Mouse (Mus musculus): ENCODE data around the gene D1Ertd622e. TPM values are rescaled to one million over a fixed set of nuclear protein-coding genes. Genes with fewer than 3 reads are reported as not detected.

Gene D1Ertd622e
- polyA plus RNA-seq, 1 experiment from 2014 or later = 61.2 TPM

- H3K36me3 ChIP-seq (ENCODE audit: control insufficient read depth, insufficient read depth, low read length) = no peaks in the 10 kb centered on the region
- H3K4me3 ChIP-seq (ENCODE audit: low read depth, low read length) = no peak overlapping the region
- no peak overlapping the region for H3K4me2 ChIP-seq (ENCODE audit: low read length)
- ATAC-seq (no peak), DNase-seq (ENCODE audit: low spot score) (no peak)
- H3K9me3 ChIP-seq (replicated peaks; ENCODE audit: control insufficient read depth, low read length) = no peaks in the 10 kb centered on the region
- H3K9ac ChIP-seq (ENCODE audit: low read length) = no peak overlapping the region
- peaks cover 8% of the 10 kb centered on the region for H3K4me1 ChIP-seq (ENCODE audit: control insufficient read depth, insufficient read depth, low read length)
- no peak overlapping the region for H3K27ac ChIP-seq (ENCODE audit: low read depth, low read length)
- no peaks in the 10 kb centered on the region for H3K27me3 ChIP-seq (replicated peaks; ENCODE audit: control insufficient read depth, insufficient read depth, low read length)
- 87% methylated on average over 11 of the region's 11 CpGs for WGBS
Observed at GRCm38 (mm10) chr1:97614531-97615462, 47.1 kb downstream of the D1Ertd622e start.

DNA sequence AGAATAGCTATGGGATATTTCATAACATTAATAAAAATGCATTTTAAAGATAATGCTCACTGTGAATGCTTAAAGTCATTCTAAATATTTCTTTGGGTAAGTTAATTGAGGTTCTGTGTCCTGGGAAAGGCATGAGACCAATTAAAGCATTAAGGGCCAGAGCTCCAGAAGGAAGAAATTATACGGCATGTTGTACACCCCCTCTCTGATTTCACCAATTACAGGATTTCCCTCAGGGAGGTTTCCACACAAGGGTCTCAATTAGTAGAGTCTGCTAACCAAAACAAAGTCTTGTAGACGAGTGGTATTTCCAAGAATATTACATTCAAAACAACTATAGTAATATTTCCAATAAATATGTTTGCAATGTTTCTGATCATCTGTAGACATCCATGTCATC lies 50.1 kb downstream of the D1Ertd622e start:
- H3K9me3 ChIP-seq (replicated peaks; ENCODE audit: control insufficient read depth, low read length) = no peaks in the 10 kb centered on the region
- DNase-seq (ENCODE audit: low spot score) (no peak), ATAC-seq (no peak)
- WGBS = 36% methylated on average over 2 of the region's 2 CpGs
- H3K4me1 ChIP-seq (ENCODE audit: control insufficient read depth, insufficient read depth, low read length) = peaks cover under 1% of the 10 kb centered on the region
- no peaks in the 10 kb centered on the region for H3K36me3 ChIP-seq (ENCODE audit: control insufficient read depth, insufficient read depth, low read length)
- H3K27ac ChIP-seq (ENCODE audit: low read depth, low read length) = no peak overlapping the region
- H3K27me3 ChIP-seq (replicated peaks; ENCODE audit: control insufficient read depth, insufficient read depth, low read length) = no peaks in the 10 kb centered on the region
- no peak overlapping the region for H3K4me2 ChIP-seq (ENCODE audit: low read length)
- H3K4me3 ChIP-seq (ENCODE audit: low read depth, low read length) = no peak overlapping the region
- no peak overlapping the region for H3K9ac ChIP-seq (ENCODE audit: low read length)

DNA sequence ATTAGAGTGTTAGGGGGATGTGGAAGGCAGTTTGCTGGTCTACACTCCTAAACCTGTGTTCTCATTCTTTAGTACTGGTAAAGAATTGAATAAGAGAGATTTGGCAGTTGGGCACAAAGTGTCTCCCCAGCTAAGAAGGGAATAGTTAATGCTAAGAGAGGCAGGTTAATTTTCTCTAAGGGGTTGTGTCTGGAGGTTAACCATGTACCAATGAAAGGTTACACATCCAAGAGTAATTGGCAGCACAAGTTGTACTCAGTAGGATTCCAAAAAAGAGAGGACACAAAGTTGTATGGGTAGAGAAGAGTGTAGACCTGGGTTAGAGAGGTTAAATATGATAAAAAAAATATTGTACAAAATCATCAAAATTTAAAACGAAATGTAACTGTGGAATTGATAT lies 58.5 kb downstream of the D1Ertd622e start:
- H3K36me3 ChIP-seq (ENCODE audit: control insufficient read depth, insufficient read depth, low read length) = no peaks in the 10 kb centered on the region
- H3K27ac ChIP-seq (ENCODE audit: low read depth, low read length) = no peak overlapping the region
- H3K4me1 ChIP-seq (ENCODE audit: control insufficient read depth, insufficient read depth, low read length) = no peaks in the 10 kb centered on the region
- H3K9me3 ChIP-seq (replicated peaks; ENCODE audit: control insufficient read depth, low read length) = no peaks in the 10 kb centered on the region
- H3K4me2 ChIP-seq (ENCODE audit: low read length) = no peak overlapping the region
- no peak for DNase-seq (ENCODE audit: low spot score)
- no peak overlapping the region for H3K9ac ChIP-seq (ENCODE audit: low read length)
- H3K4me3 ChIP-seq (ENCODE audit: low read depth, low read length) = no peak overlapping the region
- 87% methylated on average over 1 of the region's 1 CpGs for WGBS
- no peak for ATAC-seq
- no peaks in the 10 kb centered on the region for H3K27me3 ChIP-seq (replicated peaks; ENCODE audit: control insufficient read depth, insufficient read depth, low read length)

DNA sequence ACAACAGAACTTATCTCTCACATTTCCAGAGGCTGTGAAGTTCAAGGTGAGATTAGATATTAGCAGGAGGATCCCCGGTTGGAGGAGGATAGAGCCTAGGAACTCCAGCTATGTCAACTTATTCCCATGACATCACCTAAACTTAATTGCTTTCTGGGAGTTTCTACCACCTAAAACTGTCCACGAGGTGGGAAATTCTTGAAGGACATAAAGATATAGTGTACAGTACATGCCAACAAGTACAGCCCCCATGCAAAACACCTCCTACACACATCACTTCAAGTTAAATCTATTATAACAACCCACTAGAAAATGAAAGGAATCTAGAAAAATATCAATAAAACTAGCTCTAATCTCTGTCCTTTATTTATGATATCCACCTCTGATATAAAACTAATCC lies 61.5 kb downstream of the D1Ertd622e start:
- no peak overlapping the region for H3K27ac ChIP-seq (ENCODE audit: low read depth, low read length)
- no peaks in the 10 kb centered on the region for H3K4me1 ChIP-seq (ENCODE audit: control insufficient read depth, insufficient read depth, low read length)
- no peak overlapping the region for H3K4me2 ChIP-seq (ENCODE audit: low read length)
- ATAC-seq (no peak), DNase-seq (ENCODE audit: low spot score) (no peak)
- H3K9me3 ChIP-seq (replicated peaks; ENCODE audit: control insufficient read depth, low read length) = no peaks in the 10 kb centered on the region
- no peaks in the 10 kb centered on the region for H3K36me3 ChIP-seq (ENCODE audit: control insufficient read depth, insufficient read depth, low read length)
- H3K9ac ChIP-seq (ENCODE audit: low read length) = no peak overlapping the region
- no peaks in the 10 kb centered on the region for H3K27me3 ChIP-seq (replicated peaks; ENCODE audit: control insufficient read depth, insufficient read depth, low read length)
- 85% methylated on average over 2 of the region's 2 CpGs for WGBS
- H3K4me3 ChIP-seq (ENCODE audit: low read depth, low read length) = no peak overlapping the region

DNA sequence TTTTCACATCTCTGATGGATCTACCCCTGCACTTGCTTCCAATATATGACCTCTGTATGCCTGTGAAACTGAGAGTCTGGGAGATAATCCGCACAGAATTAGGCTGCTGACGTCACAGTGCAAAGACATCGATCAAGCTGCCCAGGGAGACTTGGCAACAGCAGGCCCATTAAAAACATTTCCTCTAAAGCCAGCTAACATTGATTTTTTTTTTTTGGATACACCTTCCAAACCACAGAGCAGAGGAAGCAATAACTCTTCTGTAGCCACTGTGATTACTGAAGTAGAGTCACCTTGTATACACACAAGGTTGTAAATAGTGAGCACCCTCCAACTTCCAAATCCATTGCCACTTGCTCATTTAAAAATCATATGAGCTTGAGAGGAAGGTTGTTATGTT lies 62.8 kb downstream of the D1Ertd622e start:
- Histone ChIP-seq H3K4me2 (ENCODE audit: low read length) (no peak overlapping the region), H3K4me3 (ENCODE audit: low read depth, low read length) (no peak overlapping the region), H3K9ac (ENCODE audit: low read length) (no peak overlapping the region), H3K4me1 (ENCODE audit: control insufficient read depth, insufficient read depth, low read length) (no peaks in the 10 kb centered on the region), H3K36me3 (ENCODE audit: control insufficient read depth, insufficient read depth, low read length) (no peaks in the 10 kb centered on the region), H3K27ac (ENCODE audit: low read depth, low read length) (no peak overlapping the region), H3K27me3 (replicated peaks; ENCODE audit: control insufficient read depth, insufficient read depth, low read length) (no peaks in the 10 kb centered on the region), H3K9me3 (replicated peaks; ENCODE audit: control insufficient read depth, low read length) (no peaks in the 10 kb centered on the region)
- ATAC-seq (no peak), DNase-seq (ENCODE audit: low spot score) (no peak)
- WGBS = 89% methylated on average over 3 of the region's 3 CpGs

DNA sequence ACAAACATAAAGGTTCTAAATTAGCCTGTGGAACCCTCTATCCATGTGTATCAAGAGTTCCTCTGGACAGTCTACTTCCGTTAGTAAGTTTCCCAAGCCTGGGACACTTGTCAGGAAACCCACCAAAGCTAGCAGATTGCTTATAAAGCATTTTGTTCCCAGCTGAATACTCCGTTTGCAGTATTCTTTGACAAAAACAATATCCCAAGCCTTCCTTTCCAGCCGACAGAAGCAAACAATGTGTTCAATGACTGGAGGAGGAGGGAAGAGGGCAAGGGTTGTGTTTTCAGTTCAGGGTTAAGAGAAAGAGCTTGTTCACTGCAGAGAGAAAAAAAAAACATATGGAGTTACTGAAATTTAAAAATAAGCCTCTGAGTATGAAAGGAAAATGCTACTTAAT lies 73.3 kb downstream of the D1Ertd622e start:
- no peak for DNase-seq (ENCODE audit: low spot score)
- H3K9me3 ChIP-seq (replicated peaks; ENCODE audit: control insufficient read depth, low read length) = no peaks in the 10 kb centered on the region
- WGBS = 11% methylated on average over 3 of the region's 3 CpGs
- no peaks in the 10 kb centered on the region for H3K27me3 ChIP-seq (replicated peaks; ENCODE audit: control insufficient read depth, insufficient read depth, low read length)
- H3K4me3 ChIP-seq (ENCODE audit: low read depth, low read length) = no peak overlapping the region
- no peaks in the 10 kb centered on the region for H3K36me3 ChIP-seq (ENCODE audit: control insufficient read depth, insufficient read depth, low read length)
- H3K27ac ChIP-seq (ENCODE audit: low read depth, low read length) = no peak overlapping the region
- no peak for ATAC-seq
- H3K4me1 ChIP-seq (ENCODE audit: control insufficient read depth, insufficient read depth, low read length) = no peaks in the 10 kb centered on the region
- H3K4me2 ChIP-seq (ENCODE audit: low read length) = no peak overlapping the region
- no peak overlapping the region for H3K9ac ChIP-seq (ENCODE audit: low read length)

DNA sequence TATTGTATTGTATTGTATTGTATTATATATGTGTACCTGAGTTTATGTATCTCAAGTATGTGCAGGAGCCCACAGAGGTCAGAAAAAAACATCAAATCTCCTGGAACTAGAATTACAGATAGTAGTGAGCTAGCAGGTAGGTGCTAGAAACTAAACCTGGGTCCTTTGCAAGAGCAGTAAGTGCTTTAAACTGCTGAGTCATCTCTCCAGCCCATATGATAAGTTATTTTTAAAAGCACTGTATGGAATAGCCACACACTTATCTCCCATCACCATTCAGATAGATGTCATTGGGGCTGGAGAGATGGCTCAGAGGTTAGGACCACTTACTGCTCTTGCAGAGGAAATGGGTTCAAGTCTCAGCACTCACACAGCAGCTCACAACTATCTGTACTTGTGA lies 76.8 kb downstream of the D1Ertd622e start:
- H3K27ac ChIP-seq (ENCODE audit: low read depth, low read length) = no peak overlapping the region
- H3K9ac ChIP-seq (ENCODE audit: low read length) = no peak overlapping the region
- H3K4me3 ChIP-seq (ENCODE audit: low read depth, low read length) = no peak overlapping the region
- no peaks in the 10 kb centered on the region for H3K9me3 ChIP-seq (replicated peaks; ENCODE audit: control insufficient read depth, low read length)
- ATAC-seq (no peak), DNase-seq (ENCODE audit: low spot score) (no peak)
- H3K36me3 ChIP-seq (ENCODE audit: control insufficient read depth, insufficient read depth, low read length) = no peaks in the 10 kb centered on the region
- H3K4me1 ChIP-seq (ENCODE audit: control insufficient read depth, insufficient read depth, low read length) = no peaks in the 10 kb centered on the region
- no peaks in the 10 kb centered on the region for H3K27me3 ChIP-seq (replicated peaks; ENCODE audit: control insufficient read depth, insufficient read depth, low read length)
- H3K4me2 ChIP-seq (ENCODE audit: low read length) = no peak overlapping the region

- H3K4me2 ChIP-seq (ENCODE audit: low read length) = no peak overlapping the region
- no peak overlapping the region for H3K9ac ChIP-seq (ENCODE audit: low read length)
- no peak for ATAC-seq
- no peaks in the 10 kb centered on the region for H3K36me3 ChIP-seq (ENCODE audit: control insufficient read depth, insufficient read depth, low read length)
- no peak for DNase-seq (ENCODE audit: low spot score)
- H3K4me1 ChIP-seq (ENCODE audit: control insufficient read depth, insufficient read depth, low read length) = no peaks in the 10 kb centered on the region
- no peaks in the 10 kb centered on the region for H3K27me3 ChIP-seq (replicated peaks; ENCODE audit: control insufficient read depth, insufficient read depth, low read length)
- no peak overlapping the region for H3K27ac ChIP-seq (ENCODE audit: low read depth, low read length)
- WGBS = 82% methylated on average over 3 of the region's 3 CpGs
- H3K4me3 ChIP-seq (ENCODE audit: low read depth, low read length) = no peak overlapping the region
- H3K9me3 ChIP-seq (replicated peaks; ENCODE audit: control insufficient read depth, low read length) = no peaks in the 10 kb centered on the region
Observed at GRCm38 (mm10) chr1:97584171-97584570, 77.7 kb downstream of the D1Ertd622e start.

GRCm38 (mm10) chr1:97583085-97583484 lies 78.8 kb downstream of the D1Ertd622e start:
- Histone ChIP-seq H3K4me2 (ENCODE audit: low read length) (no peak overlapping the region), H3K36me3 (ENCODE audit: control insufficient read depth, insufficient read depth, low read length) (no peaks in the 10 kb centered on the region), H3K4me1 (ENCODE audit: control insufficient read depth, insufficient read depth, low read length) (no peaks in the 10 kb centered on the region), H3K27me3 (replicated peaks; ENCODE audit: control insufficient read depth, insufficient read depth, low read length) (no peaks in the 10 kb centered on the region), H3K9ac (ENCODE audit: low read length) (no peak overlapping the region), H3K4me3 (ENCODE audit: low read depth, low read length) (no peak overlapping the region), H3K27ac (ENCODE audit: low read depth, low read length) (no peak overlapping the region), H3K9me3 (replicated peaks; ENCODE audit: control insufficient read depth, low read length) (no peaks in the 10 kb centered on the region)
- ATAC-seq = no peak
- no peak for DNase-seq (ENCODE audit: low spot score)
- WGBS = 81% methylated on average over 4 of the region's 4 CpGs
